Mouse (Mus musculus) heart, postnatal 4 days (tissue): ENCODE measurements around the gene Nus1. TPM values are rescaled to one million over a fixed set of nuclear protein-coding genes. Genes with fewer than 3 reads are reported as not detected.
A peak's percentile ranks its signal among the peaks of the same experiment; 100 is the strongest.

Experiments used
- DNase-seq: peaks from one replicate; pipeline ENCODE4 v3.0.0; 2021
- total RNA-seq, 2 experiments: library from RNA; stranded (reverse); gene quantifications; 2 replicates each; pipeline ENCODE4 v1.2.3; 2021

Nus1 gene
- total RNA-seq, 2 experiments from 2014 or later: 28.3 to 32.9 TPM

GRCm38 (mm10) chr10:52417998-52418860, 882 bp downstream of the Nus1 start:
- peak; percentile 10 for DNase-seq

GRCm38 (mm10) chr10:52418931-52419330, 1.6 kb downstream of the Nus1 start:
- DNase-seq: no peak

GRCm38 (mm10) chr10:52419402-52419801, 2.1 kb downstream of the Nus1 start:
- no peak for DNase-seq

GRCm38 (mm10) chr10:52420526-52420925, 3.2 kb downstream of the Nus1 start:
- no peak for DNase-seq

- no peak for DNase-seq
These were observed 4.4 kb downstream of the Nus1 start for GRCm38 (mm10) chr10:52421716-52422115.

- no peak for DNase-seq
These were observed 5.8 kb downstream of the Nus1 start for GRCm38 (mm10) chr10:52423097-52423496.

GRCm38 (mm10) chr10:52426314-52426980, 9.1 kb downstream of the Nus1 start:
- no peak for DNase-seq

- no peak for DNase-seq
These were observed 10.5 kb downstream of the Nus1 start for GRCm38 (mm10) chr10:52427634-52428415.

GRCm38 (mm10) chr10:52430953-52431352, 13.6 kb downstream of the Nus1 start:
- DNase-seq: no peak

- no peak for DNase-seq
These were observed 17.5 kb downstream of the Nus1 start for GRCm38 (mm10) chr10:52434836-52435235.

- DNase-seq: no peak
These were observed 43.3 kb downstream of the Nus1 start for GRCm38 (mm10) chr10:52460614-52461013.

GRCm38 (mm10) chr10:52463941-52464739, 46.8 kb downstream of the Nus1 start:
- no peak for DNase-seq

- no peak for DNase-seq
These were observed 54.2 kb downstream of the Nus1 start for GRCm38 (mm10) chr10:52471520-52471919.

Other genes starting within 250 kb of the Nus1 start
- not detected for gene Ros1, start 222.3 kb upstream of the Nus1 start, total RNA-seq
- gene Dcbld1, start 183.9 kb upstream of the Nus1 start, total RNA-seq: 1 to 10 TPM; 6.0 to 6.2 TPM
- gene Gm26741, start 58.8 kb upstream of the Nus1 start, total RNA-seq: not detected
- 10 to 100 TPM; 19.2 to 19.6 TPM for gene Gopc, start 35.4 kb upstream of the Nus1 start, total RNA-seq
- under 1 TPM in 1 of 2 experiments, not detected in 1; 0.19 TPM for gene Nepn, start 28.6 kb upstream of the Nus1 start, total RNA-seq